Mouse (Mus musculus): Measurements from ENCODE around the gene Foxa2.

The Foxa2 gene

GRCm38 (mm10) chr2:148039351-148040235, 7.2 kb downstream of the Foxa2 start:
- no peak for DNase-seq (ENCODE audit: low read depth, low spot score)

- DNase-seq (ENCODE audit: low read depth, low spot score): no peak
These were observed 8.1 kb downstream of the Foxa2 start for GRCm38 (mm10) chr2:148038366-148039310.

- DNase-seq (ENCODE audit: low read depth, low spot score): no peak
These were observed 10.1 kb downstream of the Foxa2 start for GRCm38 (mm10) chr2:148036611-148037160.

- no peak for DNase-seq (ENCODE audit: low read depth, low spot score)
These were observed 15.6 kb downstream of the Foxa2 start for GRCm38 (mm10) chr2:148030991-148031675.

- DNase-seq (ENCODE audit: low read depth, low spot score): no peak
These were observed 16.2 kb downstream of the Foxa2 start for GRCm38 (mm10) chr2:148030613-148030935.

DNA sequence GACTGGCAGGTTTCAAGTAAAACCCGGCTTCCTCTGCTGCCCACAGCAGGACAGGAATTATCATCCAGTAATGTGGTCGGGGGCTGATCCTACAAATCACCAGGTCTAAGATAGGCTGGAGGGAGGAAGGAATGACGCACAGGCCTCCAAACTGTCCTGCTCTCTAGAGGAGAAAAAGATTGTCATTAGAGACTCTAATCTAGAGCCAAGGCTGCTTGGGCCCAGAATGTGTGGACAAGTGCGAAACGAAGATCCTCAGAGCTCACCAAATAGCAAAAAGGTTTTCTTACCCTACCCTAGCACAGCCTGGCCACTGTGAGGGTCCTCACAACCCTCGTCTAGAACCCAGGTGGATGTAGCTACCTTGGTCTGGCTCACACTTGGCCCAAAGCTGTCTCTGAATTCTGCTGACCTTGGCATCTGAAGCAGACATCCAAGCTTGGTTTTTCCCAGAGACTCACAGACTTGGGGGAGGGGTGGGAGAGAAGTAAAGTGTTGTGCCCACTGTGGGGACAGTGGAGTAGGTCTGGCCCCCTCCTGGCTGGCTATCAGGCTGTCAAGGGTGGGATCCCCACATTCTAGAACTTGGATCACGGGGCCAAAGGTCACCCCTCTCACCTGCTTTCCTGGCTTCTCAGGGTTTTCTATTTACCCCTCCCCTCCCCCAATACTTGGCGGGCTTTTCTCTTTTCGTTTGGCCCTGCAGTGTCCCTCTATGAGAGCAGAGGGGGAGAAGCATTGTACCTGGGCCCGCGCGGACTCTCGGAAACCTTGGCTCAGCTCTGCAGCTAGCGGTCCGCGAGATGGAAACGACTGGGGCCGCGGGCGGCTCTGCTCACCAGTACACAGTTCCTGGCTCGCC, 16.8 kb downstream of the Foxa2 start:
- no peak for DNase-seq (ENCODE audit: low read depth, low spot score)

DNA sequence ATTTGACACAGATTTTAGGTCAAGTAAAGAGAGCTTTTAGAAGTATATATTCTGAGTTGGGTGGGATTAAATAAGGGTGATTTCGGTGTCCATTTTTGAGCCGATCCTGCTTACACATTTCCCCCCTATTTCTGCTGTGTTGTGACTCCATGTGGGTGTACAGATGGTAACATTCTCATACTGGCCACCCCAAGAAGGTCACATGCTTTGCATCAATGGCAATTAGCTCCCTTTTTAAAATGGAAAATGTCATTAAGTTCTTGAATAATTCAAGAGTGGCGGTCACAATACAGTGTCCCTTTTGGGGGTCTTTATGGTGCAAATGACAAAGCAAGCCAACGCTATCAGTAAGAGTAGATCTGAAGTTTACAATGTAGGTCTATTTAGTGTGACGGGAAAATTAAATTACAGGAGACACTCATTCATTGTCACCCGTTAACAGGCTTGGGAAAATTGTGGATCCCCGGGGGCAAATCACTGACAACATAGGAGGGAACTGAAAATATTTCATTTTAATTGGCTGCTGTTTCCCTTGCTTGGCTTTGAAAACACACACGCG, 17.6 kb downstream of the Foxa2 start:
- DNase-seq (ENCODE audit: low read depth, low spot score): no peak

DNA sequence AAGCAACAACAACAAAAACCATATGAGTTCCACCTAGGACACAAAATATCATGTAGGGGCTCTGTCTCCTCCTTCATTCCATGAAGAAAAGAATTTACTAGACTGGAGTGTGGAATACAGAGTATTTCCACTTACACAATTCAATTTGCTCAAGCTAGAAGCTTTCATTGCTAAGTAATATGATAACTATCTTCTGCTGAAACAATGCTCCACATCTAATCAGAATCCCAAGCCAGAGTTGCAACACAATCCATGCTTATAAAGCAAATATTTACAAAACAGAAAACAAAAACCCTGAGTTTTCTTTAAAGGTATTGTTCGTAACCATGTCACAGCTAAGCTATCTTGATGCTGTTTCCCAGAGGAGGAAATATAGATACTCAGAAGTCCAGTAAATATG, 20.4 kb downstream of the Foxa2 start:
- DNase-seq (ENCODE audit: low read depth, low spot score): no peak

DNA sequence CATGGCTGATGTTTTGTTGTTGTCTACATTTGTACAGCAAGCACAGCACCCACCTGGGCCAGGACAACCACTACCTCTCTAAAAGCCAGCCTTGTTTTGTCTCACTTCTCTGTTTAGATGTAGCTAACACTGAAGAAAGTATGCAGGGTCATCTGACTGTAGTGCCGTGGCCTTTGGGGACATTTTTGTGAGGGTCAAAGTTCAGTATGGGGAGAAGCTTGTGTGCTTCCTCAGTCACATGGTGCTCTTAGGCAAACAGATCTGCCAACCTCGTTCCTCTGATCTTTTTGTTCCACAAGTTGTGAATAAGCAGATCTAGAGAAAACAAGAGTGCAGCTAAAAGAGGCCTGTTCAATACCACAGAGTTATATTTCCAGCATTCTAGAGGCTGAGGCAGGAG, 21.3 kb downstream of the Foxa2 start:
- DNase-seq (ENCODE audit: low read depth, low spot score): no peak

DNA sequence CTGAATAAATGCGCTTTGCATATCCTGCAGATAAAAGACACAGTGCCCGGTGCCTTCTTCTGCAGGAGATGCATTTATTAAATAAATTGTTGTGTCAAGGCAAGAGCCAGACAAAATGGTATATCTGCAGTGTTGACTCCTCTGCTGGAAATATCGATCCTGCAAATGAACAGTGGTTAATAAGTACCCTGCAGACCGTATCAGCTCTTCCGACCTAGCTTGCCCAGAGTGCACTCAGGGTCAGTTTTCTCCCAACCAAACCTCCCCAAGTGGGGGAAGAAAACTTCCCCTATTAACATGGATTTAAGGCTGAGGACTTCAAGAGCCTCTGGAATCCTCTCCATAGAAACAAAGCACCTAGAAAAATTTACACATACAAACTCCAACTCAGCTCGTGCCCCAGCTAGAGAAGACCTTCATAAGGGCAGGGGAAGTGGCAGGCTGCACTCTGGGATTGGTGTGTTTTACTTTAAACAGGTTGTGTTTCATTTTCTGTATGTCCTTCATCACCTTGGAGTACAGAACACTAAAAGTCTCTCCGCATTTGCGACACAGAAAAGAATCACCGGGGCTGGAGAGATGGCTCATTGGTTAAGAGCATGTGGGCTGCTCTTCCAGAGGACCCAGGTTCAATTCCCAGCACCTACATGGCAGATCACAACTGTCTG, 22.4 kb downstream of the Foxa2 start:
- no peak for DNase-seq (ENCODE audit: low read depth, low spot score)

- no peak for DNase-seq (ENCODE audit: low read depth, low spot score)
These were observed 23.4 kb downstream of the Foxa2 start for GRCm38 (mm10) chr2:148023340-148023806.

DNA sequence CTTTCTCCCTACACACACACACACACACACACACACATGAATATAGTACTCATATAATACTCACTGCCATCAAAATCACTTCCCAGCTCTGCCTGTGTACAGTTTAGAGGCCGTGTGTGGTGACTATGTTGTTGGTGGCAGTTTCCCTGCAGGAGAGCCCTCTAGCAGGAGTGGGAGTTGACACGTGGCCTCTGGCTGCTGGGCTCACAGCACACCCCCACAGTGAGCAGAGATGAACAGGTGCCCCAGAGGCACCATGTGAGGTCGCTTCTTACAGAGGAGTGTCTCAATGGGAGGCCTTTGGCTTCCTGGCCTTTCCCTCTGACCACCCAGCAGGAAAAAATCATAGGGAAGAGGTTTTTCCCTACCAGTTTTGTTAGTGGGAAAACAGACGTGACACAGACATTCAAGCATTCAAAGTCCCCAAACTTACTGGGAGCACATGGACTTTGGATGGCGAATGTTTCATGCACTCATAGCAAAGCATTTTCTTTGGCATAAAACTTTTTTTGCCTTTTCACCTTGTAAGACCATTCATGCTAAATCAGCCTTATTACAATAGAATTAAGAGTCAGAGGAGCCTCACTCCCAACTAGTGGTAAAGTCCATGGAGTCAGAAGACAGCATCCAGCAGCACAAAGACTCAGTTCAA, 24.7 kb downstream of the Foxa2 start:
- no peak for DNase-seq (ENCODE audit: low read depth, low spot score)

DNA sequence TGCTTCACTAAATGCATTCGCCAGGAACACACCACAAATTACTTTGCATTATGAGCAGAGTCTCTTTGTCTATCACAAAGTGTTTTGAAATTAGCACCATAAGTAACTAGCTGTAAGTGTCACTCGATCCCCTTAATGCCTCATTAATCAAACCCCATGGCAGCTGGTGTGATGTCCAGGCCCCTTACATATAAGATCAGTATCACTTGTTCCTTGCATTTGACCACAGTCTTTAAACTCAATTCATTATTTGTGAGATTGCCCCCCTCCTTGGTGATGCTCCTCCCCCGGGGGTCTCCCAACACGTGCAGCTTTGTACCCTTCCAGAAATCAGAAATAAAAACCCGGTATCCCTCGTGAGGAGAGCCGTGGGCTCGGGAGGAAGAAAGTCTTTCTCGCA, 25.8 kb downstream of the Foxa2 start:
- DNase-seq (ENCODE audit: low read depth, low spot score): no peak

- DNase-seq (ENCODE audit: low read depth, low spot score): no peak
These were observed 26.6 kb downstream of the Foxa2 start for GRCm38 (mm10) chr2:148020125-148020524.

- no peak for DNase-seq (ENCODE audit: low read depth, low spot score)
These were observed 28.7 kb downstream of the Foxa2 start for GRCm38 (mm10) chr2:148017782-148018690.

DNA sequence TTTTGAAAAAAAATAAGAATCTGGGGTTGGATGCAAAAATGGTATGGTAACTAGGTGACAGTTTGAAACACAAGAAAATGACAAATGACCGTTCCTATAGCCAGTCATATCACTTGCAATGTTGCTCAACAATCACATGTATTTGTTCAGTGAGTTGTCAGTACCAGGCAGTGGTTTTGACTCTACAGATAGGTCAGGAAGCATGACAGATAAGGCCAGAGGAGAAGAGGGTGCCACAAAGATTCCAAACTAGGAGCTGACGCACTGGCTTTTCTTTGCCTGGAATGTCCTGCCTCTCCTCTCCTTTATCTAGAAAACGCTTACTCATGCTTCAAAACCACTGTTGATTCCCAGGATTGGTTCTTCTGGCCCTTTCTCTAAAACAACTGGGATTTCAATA, 33.4 kb downstream of the Foxa2 start:
- no peak for DNase-seq (ENCODE audit: low read depth, low spot score)

GRCm38 (mm10) chr2:148009049-148009448, 37.7 kb downstream of the Foxa2 start:
- no peak for DNase-seq (ENCODE audit: low read depth, low spot score)

All from WW6 (cell line).